Mouse (Mus musculus): Measurements from ENCODE around the gene Ankrd13d. TPM values are rescaled to one million over a fixed set of nuclear protein-coding genes. Genes with fewer than 3 reads are reported as not detected.
A peak's percentile ranks its signal among the peaks of the same experiment; 100 is the strongest.

The Ankrd13d gene
- total RNA-seq, 2 experiments from 2014 or later, result 0.92 to 2.1 TPM

GRCm38 (mm10) chr19:4227894-4228678 is 54.9 kb downstream of the Ankrd13d start:
- DNase-seq, result peak; percentile 84 to 89

DNA sequence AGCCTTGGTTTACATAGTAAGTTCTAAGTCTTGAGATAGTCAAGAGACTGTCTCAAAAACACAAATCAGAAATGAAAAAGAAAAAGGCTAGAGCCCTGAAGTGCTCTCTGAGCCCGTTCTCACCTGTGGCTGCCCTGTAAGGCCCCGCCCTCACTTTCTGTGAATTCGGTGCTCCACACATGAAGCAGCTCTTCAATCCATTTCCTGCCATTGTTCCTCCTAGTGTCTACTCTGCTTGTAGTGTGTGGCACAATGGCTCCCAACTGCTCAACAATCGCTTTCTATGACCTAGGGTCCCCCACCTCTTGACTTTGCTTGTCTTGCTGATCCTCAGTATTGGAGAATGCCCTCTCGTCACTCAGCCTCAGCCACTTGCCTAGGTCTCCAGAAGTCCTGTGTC is 55.5 kb downstream of the Ankrd13d start:
- no peak for DNase-seq

GRCm38 (mm10) chr19:4226779-4227178 is 56.2 kb downstream of the Ankrd13d start:
- DNase-seq, result no peak

DNA sequence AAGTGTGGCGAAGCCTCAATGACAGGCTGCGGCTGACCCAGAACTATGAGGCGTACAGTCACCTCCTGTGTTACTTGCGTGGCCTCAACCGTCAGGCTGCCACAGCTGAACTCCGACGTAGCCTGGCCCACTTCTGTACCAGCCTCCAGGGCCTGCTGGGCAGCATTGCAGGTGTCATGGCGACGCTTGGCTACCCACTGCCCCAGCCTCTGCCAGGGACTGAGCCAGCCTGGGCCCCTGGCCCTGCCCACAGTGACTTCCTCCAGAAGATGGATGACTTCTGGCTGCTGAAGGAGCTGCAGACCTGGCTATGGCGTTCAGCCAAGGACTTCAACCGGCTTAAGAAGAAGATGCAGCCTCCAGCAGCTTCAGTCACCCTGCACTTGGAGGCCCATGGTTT is 60.8 kb downstream of the Ankrd13d start:
- no peak for DNase-seq

DNA sequence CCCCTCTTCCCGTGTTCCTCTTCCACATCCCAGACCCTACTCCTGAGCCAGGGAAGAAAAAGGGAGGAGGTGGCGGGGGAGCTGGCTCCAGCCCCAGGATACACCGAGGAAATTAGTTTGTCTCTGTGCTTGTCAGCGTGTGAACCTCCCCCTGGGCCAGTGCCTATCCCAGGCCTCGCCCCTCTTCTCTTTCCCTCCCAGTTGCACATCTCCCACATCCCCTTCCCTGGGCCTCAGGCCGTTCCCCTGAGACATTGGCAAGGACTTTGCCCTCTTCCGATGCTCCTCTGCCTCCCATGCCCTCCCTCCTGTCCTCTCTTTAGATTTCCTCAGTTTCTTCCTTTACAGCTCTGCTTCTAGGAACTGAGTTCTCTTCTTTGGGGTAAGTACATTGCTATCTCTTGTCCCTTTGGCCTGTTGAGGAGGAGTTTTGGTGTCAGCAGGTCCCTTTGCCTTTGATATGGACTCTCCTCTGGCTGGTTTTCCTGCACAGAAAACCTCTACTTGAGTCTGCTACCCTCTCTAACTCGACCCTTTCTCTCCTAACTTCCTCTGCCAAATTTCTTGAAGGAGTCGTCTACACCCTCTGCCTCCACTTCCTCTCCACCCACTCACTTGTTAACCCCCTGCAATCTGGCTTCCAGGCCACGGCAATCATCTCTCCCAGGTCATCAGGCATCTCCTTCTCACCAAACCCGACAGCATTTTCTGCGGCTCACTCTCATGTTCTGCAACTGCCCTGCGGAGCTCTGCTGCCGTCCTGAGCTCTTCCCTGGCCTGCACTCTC is 61.8 kb downstream of the Ankrd13d start:
- peak in 1 of 2 experiments; percentile 43 for DNase-seq

DNA sequence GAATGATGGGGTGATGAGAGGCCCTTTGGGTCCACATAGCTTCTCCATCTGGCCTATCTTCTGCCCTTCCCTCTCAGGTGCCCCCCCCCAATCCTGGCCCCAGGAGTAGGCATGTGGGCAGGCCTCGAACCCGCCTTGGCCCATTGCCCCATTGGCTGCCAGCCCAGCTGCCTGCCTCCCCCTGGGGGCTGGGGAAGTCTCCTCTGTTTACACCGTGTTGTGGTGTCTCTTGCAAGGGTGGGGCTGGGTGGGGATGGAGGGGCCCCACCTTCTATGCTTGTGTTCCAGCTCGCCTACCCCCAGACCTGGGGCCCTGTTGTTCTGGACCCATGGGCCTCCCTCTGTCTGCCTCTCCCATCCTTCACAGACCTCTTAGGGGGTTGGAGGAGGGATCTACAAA is 62.5 kb downstream of the Ankrd13d start:
- no peak for DNase-seq

Small RNA genes lying within 50 kb of the gene (microRNA-seq; reads per million reads assigned to microRNA genes)
- gene Mir6985, result 1.4 to 2.3 reads per million in 2 experiments

Other genes with a start within 250 kb of the Ankrd13d start
- 100 to 1,000 TPM; 350 to 400 TPM for gene Gstp1, start 245.2 kb downstream of the Ankrd13d start, total RNA-seq (2021)
- gene Gstp2, start 237.1 kb downstream of the Ankrd13d start, total RNA-seq (2021), result 100 to 1,000 TPM; 123 to 134 TPM
- gene Gstp3, start 223.6 kb downstream of the Ankrd13d start, total RNA-seq (2021), result not detected
- gene Cabp2, start 201.6 kb downstream of the Ankrd13d start, total RNA-seq (2021), result not detected
- 10 to 100 TPM; 34.5 to 37.8 TPM for gene Cdk2ap2, start 186.0 kb downstream of the Ankrd13d start, total RNA-seq (2021)
- gene Pitpnm1, start 183.1 kb downstream of the Ankrd13d start, total RNA-seq (2021), result 10 to 100 TPM; 16.1 to 21.2 TPM
- gene Aip, start 157.3 kb downstream of the Ankrd13d start, total RNA-seq (2021), result 10 to 100 TPM; 62.1 to 63.2 TPM
- gene Gpr152, start 143.3 kb downstream of the Ankrd13d start, total RNA-seq (2021), result under 1 TPM in 1 of 2 experiments, not detected in 1; 0.08 TPM
- under 1 TPM; 0.12 to 0.13 TPM for gene Cabp4, start 139.1 kb downstream of the Ankrd13d start, total RNA-seq (2021)
- 10 to 100 TPM; 38.3 to 47.6 TPM for gene Coro1b, start 134.5 kb downstream of the Ankrd13d start, total RNA-seq (2021)
- gene Ptprcap, start 129.5 kb downstream of the Ankrd13d start, total RNA-seq (2021), result 1 to 10 TPM in 1 of 2 experiments, under 1 TPM in 1; 0.69 to 8.4 TPM
- 10 to 100 TPM; 13.1 to 17.1 TPM for gene Rps6kb2, start 119.8 kb downstream of the Ankrd13d start, total RNA-seq (2021)
- gene Carns1, start 107.7 kb downstream of the Ankrd13d start, total RNA-seq (2021), result 10 to 100 TPM; 28.3 to 30.5 TPM
- gene Tbc1d10c, start 91.9 kb downstream of the Ankrd13d start, total RNA-seq (2021), result 10 to 100 TPM; 12.0 to 20.2 TPM
- 100 to 1,000 TPM; 293 to 299 TPM for gene Ppp1ca, start 91.1 kb downstream of the Ankrd13d start, total RNA-seq (2021)
- 1 to 10 TPM; 4.5 to 4.8 TPM for gene Rad9a, start 81.5 kb downstream of the Ankrd13d start, total RNA-seq (2021)
- 1 to 10 TPM; 1.2 to 2.3 TPM for gene Clcf1, start 68.9 kb downstream of the Ankrd13d start, total RNA-seq (2021)
- gene AC109138.7, start 68.8 kb downstream of the Ankrd13d start, total RNA-seq (2021), result not detected
- 10 to 100 TPM in 1 of 2 experiments, 1 to 10 TPM in 1; 9.1 to 19.9 TPM for gene Pold4, start 51.2 kb downstream of the Ankrd13d start, total RNA-seq (2021)
- gene Ssh3, start 14.0 kb downstream of the Ankrd13d start, total RNA-seq (2021), result 1 to 10 TPM; 5.6 to 7.4 TPM
- 10 to 100 TPM; 45.9 to 54.9 TPM for gene Grk2, start 23.1 kb upstream of the Ankrd13d start, total RNA-seq (2021)
- gene Kdm2a, start 115.1 kb upstream of the Ankrd13d start, total RNA-seq (2021), result 10 to 100 TPM; 34.9 to 44.1 TPM
- 1 to 10 TPM; 5.4 to 5.8 TPM for gene Rhod, start 156.3 kb upstream of the Ankrd13d start, total RNA-seq (2021)
- 1 to 10 TPM; 4.2 to 7.2 TPM for gene Syt12, start 194.3 kb upstream of the Ankrd13d start, total RNA-seq (2021)
- 1 to 10 TPM in 1 of 2 experiments, not detected in 1; 1.2 TPM for gene 2010003K11Rik, start 215.4 kb upstream of the Ankrd13d start, total RNA-seq (2021)
- 10 to 100 TPM; 44.9 to 96.4 TPM for gene Pcx, start 227.3 kb upstream of the Ankrd13d start, total RNA-seq (2021)